Comparison of ENCODE assay signal across 10 mouse cellular contexts in genomic region chr11:61674151-61674838, GRCm38 (mm10). TPM values are rescaled to one million over a fixed set of nuclear protein-coding genes. Genes with fewer than 3 reads are reported as not detected.
A peak's percentile ranks its signal among the peaks of the same experiment; 100 is the strongest.
DNase-seq lines count a peak whose midpoint lies in the region; ATAC-seq and TF ChIP-seq lines count a peak whose summit lies in the region.
"Had no signal": no experiment of that assay in that cellular context is flagged by ENCODE, and none has a peak within 500 bp of the region (broad histone marks: within the 10 kb centered on the region; RNA-seq: fewer than 3 reads in every experiment).

No protein-coding gene starts in this region.

- WGBS in lung, embryonic 16.5 days: 30% methylated on average over 18 of the region's 19 CpGs
- WGBS in hindbrain, embryonic 11.5 days: 20% methylated on average over 19 of the region's 19 CpGs
- 29% methylated on average over 19 of the region's 19 CpGs for WGBS in midbrain, embryonic 11.5 days

- H3K4me1 ChIP-seq in lung, embryonic 16.5 days (replicated peaks; ENCODE audit: control insufficient read depth, insufficient read depth, low read length): peaks cover 11% of the 10 kb centered on the region
- H3K4me1 ChIP-seq in hindbrain, embryonic 11.5 days (replicated peaks; ENCODE audit: control insufficient read depth, insufficient read depth, low read length): peaks cover 5% of the 10 kb centered on the region
- peaks cover 9% of the 10 kb centered on the region for H3K4me1 ChIP-seq in midbrain, embryonic 11.5 days (ENCODE audit: control insufficient read depth, insufficient read depth, low read length)

- intact Hi-C loops in gastrocnemius, adult 2 months (cut with DNase I): no loop called here

- H3K4me3 ChIP-seq in lung, embryonic 16.5 days (ENCODE audit: low read length): no peak overlapping the region
- no peak overlapping the region for H3K4me3 ChIP-seq in hindbrain, embryonic 11.5 days (ENCODE audit: low read depth, low read length)
- H3K4me3 ChIP-seq in midbrain, embryonic 11.5 days (ENCODE audit: low read depth, low read length): no peak overlapping the region
- no peak overlapping the region for H3K4me3 ChIP-seq in gastrocnemius, adult 2 months

- H3K4me2 ChIP-seq in lung, embryonic 16.5 days (ENCODE audit: low read depth, low read length): no peak overlapping the region
- 0 out of 2 replicates have a peak overlapping the region, but pooled peaks have one; percentile 11 for H3K4me2 ChIP-seq in hindbrain, embryonic 11.5 days (replicated peaks; ENCODE audit: low read depth, low read length)
- 0 out of 2 replicates have a peak overlapping the region, but pooled peaks have one; percentile 11 for H3K4me2 ChIP-seq in midbrain, embryonic 11.5 days

- no peaks in the 10 kb centered on the region for H3K9me3 ChIP-seq in lung, embryonic 16.5 days (ENCODE audit: control insufficient read depth, low read length)
- no peaks in the 10 kb centered on the region for H3K9me3 ChIP-seq in hindbrain, embryonic 11.5 days (ENCODE audit: control insufficient read depth, low read length)
- no peaks in the 10 kb centered on the region for H3K9me3 ChIP-seq in midbrain, embryonic 11.5 days (ENCODE audit: control insufficient read depth, low read length)

- H3K27ac ChIP-seq in lung, embryonic 16.5 days (ENCODE audit: low read length): no peak overlapping the region
- H3K27ac ChIP-seq in hindbrain, embryonic 11.5 days (ENCODE audit: low read depth, low read length): no peak overlapping the region
- no peak overlapping the region for H3K27ac ChIP-seq in midbrain, embryonic 11.5 days (ENCODE audit: low read depth, low read length)
- no peak overlapping the region for H3K27ac ChIP-seq in gastrocnemius, adult 2 months

- no peaks in the 10 kb centered on the region for H3K36me3 ChIP-seq in lung, embryonic 16.5 days (ENCODE audit: control insufficient read depth, insufficient read depth, low read length)
- no peaks in the 10 kb centered on the region for H3K36me3 ChIP-seq in hindbrain, embryonic 11.5 days (ENCODE audit: control insufficient read depth, insufficient read depth, low read length)
- H3K36me3 ChIP-seq in midbrain, embryonic 11.5 days (ENCODE audit: control insufficient read depth, insufficient read depth, low read length): no peaks in the 10 kb centered on the region

- ATAC-seq in lung, embryonic 16.5 days (ENCODE audit: low read depth): peak; percentile 39
- peak; percentile 83 for ATAC-seq in hindbrain, embryonic 11.5 days (ENCODE audit: low FRiP score)
- ATAC-seq in midbrain, embryonic 11.5 days (ENCODE audit: low FRiP score): peak; percentile 71

- no peak overlapping the region for H3K9ac ChIP-seq in lung, embryonic 16.5 days (ENCODE audit: low read length)
- H3K9ac ChIP-seq in hindbrain, embryonic 11.5 days (ENCODE audit: low read depth, low read length): no peak overlapping the region
- no peak overlapping the region for H3K9ac ChIP-seq in midbrain, embryonic 11.5 days (ENCODE audit: low read length)

- H3K27me3 ChIP-seq in lung, embryonic 16.5 days (ENCODE audit: control insufficient read depth, insufficient read depth, low read depth, low read length): no peaks in the 10 kb centered on the region
- no peaks in the 10 kb centered on the region; the same call in 1 of the 2 replicates for H3K27me3 ChIP-seq in hindbrain, embryonic 11.5 days (ENCODE audit: control insufficient read depth, insufficient read depth, low read length)
- no peaks in the 10 kb centered on the region; the same call in 1 of the 2 replicates for H3K27me3 ChIP-seq in midbrain, embryonic 11.5 days (ENCODE audit: control insufficient read depth, insufficient read depth, low read length)

- no peak for TF ChIP-seq CTCF in gastrocnemius, adult 2 months (IDR thresholded peaks at IDR 0.05)

- DNase-seq in lung, postnatal 36 days: no peak
- no peak for DNase-seq in hindbrain, embryonic 11.5 days (ENCODE audit: low spot score)
- no peak for DNase-seq in midbrain, embryonic 11.5 days (ENCODE audit: low spot score, missing footprints)
- no peak for DNase-seq in ovary, postnatal 10 days (ENCODE audit: low spot score)
- DNase-seq in gastrocnemius, adult 2 months: no peak
- DNase-seq in cerebellum, adult 9-10 months: no peak
- DNase-seq: heart, postnatal 14 days had no signal

RNA-seq across cellular contexts. Expression of gene Fam83g, which starts 9.6 kb away (rescaled TPM):
- 2.2 and 2.3 TPM in 2 replicates for polyA plus RNA-seq in lung, embryonic 16.5 days (2015; fragmentation: Nextera tagmentation; extraction: Ambion mirVana)
- 0.18 and 0.31 TPM in 2 replicates for polyA plus RNA-seq in hindbrain, embryonic 11.5 days (2014; fragmentation: Nextera tagmentation; extraction: Ambion mirVana)
- 0.19 and 0.59 TPM in 2 replicates for polyA plus RNA-seq in midbrain, embryonic 11.5 days (2014; fragmentation: Nextera tagmentation; extraction: Ambion mirVana)
- total RNA-seq in gastrocnemius, adult 2 months (2021): under 1 TPM; 0.28 to 0.33 TPM
- total RNA-seq: monocyte, adult 5-6 weeks had no signal

RNA-seq across cellular contexts. Expression of gene Grap, which starts 21.2 kb away (rescaled TPM):
- polyA plus RNA-seq in lung, embryonic 16.5 days (2015; fragmentation: Nextera tagmentation; extraction: Ambion mirVana): 43.1 and 49.9 TPM in 2 replicates
- 5.3 and 6.8 TPM in 2 replicates for polyA plus RNA-seq in hindbrain, embryonic 11.5 days (2014; fragmentation: Nextera tagmentation; extraction: Ambion mirVana)
- polyA plus RNA-seq in midbrain, embryonic 11.5 days (2014; fragmentation: Nextera tagmentation; extraction: Ambion mirVana): 6.2 and 7.1 TPM in 2 replicates
- total RNA-seq in gastrocnemius, adult 2 months (2021): 1 to 10 TPM; 3.2 to 3.3 TPM

RNA-seq across cellular contexts. Expression of gene Slc5a10, which starts 46.3 kb away (rescaled TPM):
- 0.08 TPM in 1 of 2 replicates, not detected in the other for polyA plus RNA-seq in lung, embryonic 16.5 days (2015; fragmentation: Nextera tagmentation; extraction: Ambion mirVana)
- polyA plus RNA-seq in hindbrain, embryonic 11.5 days (2014; fragmentation: Nextera tagmentation; extraction: Ambion mirVana): 0.09 TPM in 1 of 2 replicates, not detected in the other
- not detected in 2 replicates for polyA plus RNA-seq in midbrain, embryonic 11.5 days (2014; fragmentation: Nextera tagmentation; extraction: Ambion mirVana)
- total RNA-seq in gastrocnemius, adult 2 months (2021): not detected
- total RNA-seq: heart, postnatal 14 days; liver, adult 2 months; monocyte, adult 5-6 weeks had no signal
- polyA plus RNA-seq: liver, adult 2 months had no signal
